Mouse (Mus musculus) lung, adult 2 months (tissue): ENCODE results near the gene Erbb2.

Experiments
- CTCF ChIP-seq: fragments of 200-500 bp; IDR thresholded peaks from 2 replicates; pipeline ENCODE4 v1.5.1; 2011; ENCODE audit warnings: mild to moderate bottlenecking, low read length, control low read depth; ENCODE audit not compliant: insufficient read depth
- POLR2A ChIP-seq: fragments of 200-500 bp; IDR thresholded peaks from 2 replicates; pipeline ENCODE4 v1.6.1; 2011; ENCODE audit warnings: low read depth, mild to moderate bottlenecking, control low read depth, low read length, borderline replicate concordance; ENCODE audit errors: extremely low read depth

GRCm38 (mm10) chr11:98367863-98368186 is 44.4 kb upstream of the Erbb2 start:
- TF ChIP-seq CTCF: no peak
- no peak for TF ChIP-seq POLR2A
